Mouse (Mus musculus) yolk sac, embryonic 10.5 days (tissue): ENCODE data around the gene Mtg2.

Experiments used
- DNase-seq: peaks from one replicate; pipeline ENCODE4 v3.0.0-alpha.2; 2017; ENCODE audit warnings: low spot score

The Mtg2 gene

DNA sequence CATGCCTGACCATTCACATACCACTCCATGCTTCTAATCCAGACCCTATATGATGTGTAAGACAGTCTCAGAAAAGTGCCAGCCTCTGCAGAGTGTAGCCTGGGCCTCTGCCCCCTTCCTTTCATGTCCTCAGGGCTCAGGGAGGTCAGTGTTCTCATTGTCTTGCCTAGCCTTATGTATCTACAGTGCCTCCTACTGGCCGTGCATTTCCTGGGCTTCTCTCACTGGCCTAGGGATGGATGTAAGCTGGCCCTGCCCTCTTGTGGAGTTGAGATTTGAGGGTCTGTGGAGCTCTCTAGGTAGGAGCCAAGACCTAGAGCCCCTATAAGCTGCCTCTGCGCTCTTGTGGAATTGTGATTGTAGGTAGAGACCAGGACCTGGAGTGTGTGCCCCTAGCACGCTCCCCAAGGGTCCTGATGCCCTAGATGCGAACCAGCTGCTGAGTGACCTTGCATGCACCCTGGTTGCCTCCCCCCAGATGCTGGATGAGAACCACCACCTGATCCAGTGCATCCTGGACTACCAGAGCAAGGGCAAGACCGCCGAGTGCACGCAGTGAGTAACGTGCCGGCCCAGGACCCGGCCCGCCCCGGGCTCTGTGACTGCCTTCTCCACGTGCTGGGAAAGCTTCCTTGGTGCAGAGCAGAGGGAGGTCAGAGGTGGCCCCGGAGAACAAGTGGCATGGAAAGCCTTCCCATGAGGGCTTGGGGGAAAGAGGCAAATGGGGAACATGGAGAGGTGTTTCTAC lies 18.2 kb upstream of the Mtg2 start:
- DNase-seq: no peak

DNA sequence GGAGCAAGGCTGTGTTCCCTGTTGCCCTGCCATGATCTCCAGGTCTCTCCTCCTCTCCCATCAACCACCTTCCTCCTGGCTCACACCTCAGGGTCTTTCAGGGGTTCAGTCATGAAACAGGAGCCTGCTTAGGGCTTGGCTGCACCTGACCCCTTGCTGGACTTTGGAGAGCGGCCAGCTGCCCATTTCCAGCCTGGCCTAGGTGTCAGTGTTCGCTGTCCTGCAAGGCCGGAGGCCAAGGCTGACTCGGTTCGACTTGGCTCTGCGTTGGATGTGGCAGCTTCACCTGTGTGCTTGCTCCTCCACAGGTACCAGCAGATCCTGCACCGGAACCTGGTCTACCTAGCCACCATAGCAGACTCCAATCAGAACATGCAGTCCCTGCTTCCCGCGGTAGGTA lies 17.4 kb upstream of the Mtg2 start:
- no peak for DNase-seq

- DNase-seq: no peak
These were observed 6.9 kb upstream of the Mtg2 start for GRCm38 (mm10) chr2:180063338-180064131.

- no peak for DNase-seq
These were observed 463 bp upstream of the Mtg2 start for GRCm38 (mm10) chr2:180069770-180070480.

- DNase-seq: no peak
These were observed 1.3 kb downstream of the Mtg2 start for GRCm38 (mm10) chr2:180071671-180072070.

- DNase-seq: no peak
These were observed 2.5 kb downstream of the Mtg2 start for GRCm38 (mm10) chr2:180072886-180073285.

- no peak for DNase-seq
These were observed 7.2 kb downstream of the Mtg2 start for GRCm38 (mm10) chr2:180077622-180078021.

GRCm38 (mm10) chr2:180080680-180081079 lies 10.3 kb downstream of the Mtg2 start:
- no peak for DNase-seq

DNA sequence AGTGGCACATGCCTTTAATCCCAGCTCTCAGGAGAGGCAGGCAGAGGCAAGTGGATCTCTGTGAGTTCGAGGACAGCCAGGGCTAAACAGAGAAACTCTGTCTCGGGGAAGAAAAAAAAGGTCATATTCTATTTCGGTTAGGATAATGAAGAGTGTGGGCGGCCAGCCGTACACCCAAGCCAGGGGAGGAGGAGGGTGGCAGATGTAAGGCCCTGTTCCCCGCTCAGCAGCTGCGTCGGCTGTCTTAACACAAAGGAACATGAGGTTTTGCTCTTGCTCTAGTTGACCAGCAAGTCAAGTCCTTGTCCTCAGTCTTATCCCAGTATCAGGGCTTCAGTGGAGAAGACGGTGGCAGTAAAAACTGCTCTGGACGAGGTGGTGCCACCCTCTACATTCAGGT lies 12.7 kb downstream of the Mtg2 start:
- no peak for DNase-seq

- no peak for DNase-seq
These were observed 14.2 kb downstream of the Mtg2 start for GRCm38 (mm10) chr2:180084565-180084964.

GRCm38 (mm10) chr2:180085926-180086636 lies 15.7 kb downstream of the Mtg2 start:
- DNase-seq: no peak

DNA sequence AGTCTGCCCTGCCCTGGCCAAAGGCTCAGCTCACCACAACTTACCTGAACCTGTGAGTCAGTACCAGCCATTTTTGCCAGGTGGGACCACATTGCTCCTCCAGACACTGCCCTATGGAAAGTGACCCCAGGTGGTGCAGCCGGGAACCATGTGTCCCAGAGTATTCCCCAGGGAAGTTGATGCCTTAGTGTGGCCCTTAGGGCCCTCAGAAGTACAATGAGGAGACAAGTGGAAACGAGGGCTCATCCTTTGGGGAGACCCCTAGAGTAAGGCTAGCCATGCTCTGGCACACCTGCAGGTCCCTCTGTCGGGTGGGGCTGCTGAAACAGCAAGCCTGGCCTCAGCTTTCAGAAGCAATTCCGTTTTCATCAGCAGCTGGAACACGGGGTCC lies 16.2 kb downstream of the Mtg2 start:
- no peak for DNase-seq

DNA sequence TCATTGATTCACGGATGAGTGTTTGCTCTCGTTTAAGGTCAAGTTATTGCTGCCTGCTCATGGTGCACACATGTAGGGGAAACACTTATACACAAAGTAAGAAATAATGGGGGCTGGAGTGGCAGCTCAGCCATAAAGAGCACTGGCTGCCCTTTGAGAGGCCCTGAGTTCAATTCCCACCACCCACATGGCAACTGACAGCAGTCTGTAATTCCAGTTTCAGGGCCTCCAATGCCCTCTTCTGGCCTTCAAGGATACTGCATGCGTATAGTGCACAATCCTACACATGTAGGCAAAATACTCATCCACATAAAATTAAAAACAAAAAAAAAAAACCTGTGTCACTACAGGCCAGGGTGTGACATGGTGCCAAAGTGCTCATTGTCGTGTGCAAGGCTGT lies 17.1 kb downstream of the Mtg2 start:
- no peak for DNase-seq

DNA sequence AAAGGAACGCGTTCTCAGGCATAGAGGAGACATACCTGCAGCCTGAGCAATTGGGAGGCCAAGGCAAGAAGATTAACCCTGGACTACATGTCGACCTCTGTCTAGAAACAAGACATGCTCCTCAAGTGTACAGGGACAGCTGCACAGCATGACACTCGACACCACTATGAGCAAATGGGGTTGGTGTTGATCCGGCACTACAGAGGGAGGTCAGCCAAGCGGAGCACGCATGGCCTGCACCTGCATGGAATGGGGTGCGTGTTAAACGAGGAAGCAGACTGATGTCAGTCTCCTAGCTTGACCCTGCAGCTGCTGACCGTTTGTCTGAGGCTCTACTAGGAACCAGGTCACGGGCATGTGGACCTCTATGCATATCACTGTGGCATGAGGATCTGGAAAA lies 19.9 kb downstream of the Mtg2 start:
- DNase-seq: no peak

DNA sequence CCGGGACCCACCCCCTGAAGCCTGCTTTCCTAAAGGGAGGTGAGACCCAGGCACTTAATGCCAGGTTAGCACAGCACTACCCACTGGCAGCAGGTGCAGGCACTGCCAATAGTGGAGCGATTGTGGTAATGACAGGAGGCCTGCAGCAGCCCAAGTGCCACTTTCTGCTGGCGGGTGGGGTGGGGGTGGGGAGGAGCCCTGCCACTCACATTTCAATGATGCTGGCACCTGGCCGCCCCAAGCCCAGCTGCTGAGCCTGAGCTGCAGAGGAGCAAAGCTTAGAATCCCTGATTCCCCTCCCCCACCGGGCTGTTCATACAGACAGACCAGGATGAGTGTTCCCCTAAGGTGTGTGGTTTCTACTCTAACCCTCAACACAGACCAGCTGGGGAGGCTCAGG lies 25.3 kb downstream of the Mtg2 start:
- no peak for DNase-seq

- DNase-seq: no peak
These were observed 27.2 kb downstream of the Mtg2 start for GRCm38 (mm10) chr2:180097585-180097984.

GRCm38 (mm10) chr2:180098167-180098566 lies 27.8 kb downstream of the Mtg2 start:
- DNase-seq: no peak

GRCm38 (mm10) chr2:180099529-180099928 lies 29.1 kb downstream of the Mtg2 start:
- no peak for DNase-seq

DNA sequence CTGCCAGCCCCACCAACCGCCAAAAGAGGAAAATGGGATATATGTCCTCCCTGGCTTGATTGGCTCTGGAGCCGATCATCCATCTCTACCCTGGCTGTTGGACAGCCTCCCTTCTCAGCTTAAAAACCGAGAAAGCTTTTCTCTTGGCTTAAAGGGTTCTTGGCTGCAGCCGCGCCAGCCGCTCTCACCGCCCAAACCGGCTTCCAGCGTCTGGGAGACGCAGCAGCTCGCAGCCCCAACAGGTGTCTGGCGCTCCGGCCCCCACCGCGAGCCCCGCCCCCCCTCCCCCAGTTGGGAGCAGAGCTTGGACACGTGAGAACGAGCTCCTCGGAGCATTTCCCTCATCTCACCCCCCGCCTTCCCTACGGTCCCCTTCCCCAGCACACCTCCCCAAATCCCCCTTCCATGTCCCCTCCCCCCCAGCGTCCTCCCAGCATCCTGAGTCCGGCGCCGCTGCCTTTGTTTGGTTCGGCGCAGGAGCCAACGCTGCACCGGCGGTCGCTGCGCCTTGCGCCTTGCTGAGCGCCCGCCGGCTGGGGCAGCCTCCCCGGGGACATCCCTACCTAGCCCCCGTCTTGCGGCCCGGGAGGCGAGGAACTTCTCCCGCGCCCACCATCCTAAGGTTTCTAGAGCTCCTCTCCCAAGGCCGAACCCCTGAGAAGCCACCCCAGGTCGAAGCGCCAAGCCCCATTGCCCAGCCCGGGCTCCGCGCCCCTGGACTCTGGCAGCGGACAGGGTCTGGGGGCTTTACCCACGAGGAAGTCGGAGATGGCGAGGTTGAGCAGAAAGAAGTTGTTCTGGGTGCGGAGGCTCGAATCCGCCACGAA lies 33.0 kb downstream of the Mtg2 start:
- DNase-seq: no peak

DNA sequence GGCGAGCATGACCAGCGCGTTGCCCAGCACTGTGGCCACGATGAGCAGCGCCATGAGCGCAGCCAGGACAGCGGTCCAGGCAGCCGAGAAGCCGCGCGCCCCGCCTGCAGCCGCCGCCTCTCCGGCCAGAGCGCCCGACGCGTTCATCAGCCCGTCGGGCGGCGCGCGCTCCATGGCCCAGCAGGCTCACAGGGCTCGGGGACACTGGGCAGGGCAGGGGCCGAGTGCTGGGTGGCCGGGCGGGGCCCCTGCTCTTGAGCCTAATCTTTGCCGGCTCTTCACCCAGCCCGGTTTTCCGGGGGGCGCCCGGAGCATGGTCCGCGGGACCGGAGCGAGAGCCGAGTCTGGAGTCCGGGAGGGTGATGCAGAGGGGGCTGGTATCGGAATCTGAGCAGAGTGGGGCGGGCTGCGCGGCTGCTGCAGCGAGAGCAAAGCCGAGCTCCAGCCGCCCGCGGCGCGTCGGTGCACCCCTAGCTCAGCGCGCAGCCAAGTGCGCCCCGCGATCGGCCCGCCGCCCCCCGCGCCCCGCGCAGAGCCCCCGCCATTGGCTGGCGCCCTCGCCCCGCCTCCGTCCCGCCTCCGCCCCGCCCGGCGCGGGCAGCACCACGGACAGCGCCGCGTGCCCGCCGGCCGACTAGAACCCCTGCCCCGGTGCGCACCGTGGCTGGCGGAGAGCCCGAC lies 33.7 kb downstream of the Mtg2 start, which contains the start of gene Hrh3:
Gene Hrh3, minus strand, starts transcription at position 511 of the 681 bp plus-strand sequence.
- peak; percentile 83 for DNase-seq
